Mouse (Mus musculus): ENCODE data around the gene Crybb1. TPM values are rescaled to one million over a fixed set of nuclear protein-coding genes. Genes with fewer than 3 reads are reported as not detected.

Gene Crybb1
- total RNA-seq, 2 experiments from 2014 or later, result 0.35 to 0.81 TPM

DNA sequence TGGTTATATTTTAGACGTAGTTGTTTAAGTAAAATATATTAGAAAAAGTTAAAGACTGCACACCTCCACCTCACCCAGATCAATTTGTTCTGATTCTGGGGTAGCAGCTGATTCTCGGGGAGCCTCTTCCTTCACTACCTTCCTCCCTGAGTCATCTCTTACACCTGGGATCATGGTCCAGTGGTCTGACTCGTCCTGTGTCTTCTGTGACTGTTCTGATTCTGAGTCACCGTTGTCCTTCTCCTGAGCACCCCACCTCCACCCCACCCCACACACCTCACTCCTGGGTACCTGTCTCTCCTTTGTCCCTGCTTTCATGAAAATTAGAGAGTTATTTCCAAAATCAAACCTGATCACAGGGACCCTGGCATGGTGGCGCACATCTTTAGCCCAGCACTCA lies 9.5 kb downstream of the Crybb1 start:
- intact Hi-C loops (cut with DNase I), result no loop called here
- DNase-seq, result no peak

DNA sequence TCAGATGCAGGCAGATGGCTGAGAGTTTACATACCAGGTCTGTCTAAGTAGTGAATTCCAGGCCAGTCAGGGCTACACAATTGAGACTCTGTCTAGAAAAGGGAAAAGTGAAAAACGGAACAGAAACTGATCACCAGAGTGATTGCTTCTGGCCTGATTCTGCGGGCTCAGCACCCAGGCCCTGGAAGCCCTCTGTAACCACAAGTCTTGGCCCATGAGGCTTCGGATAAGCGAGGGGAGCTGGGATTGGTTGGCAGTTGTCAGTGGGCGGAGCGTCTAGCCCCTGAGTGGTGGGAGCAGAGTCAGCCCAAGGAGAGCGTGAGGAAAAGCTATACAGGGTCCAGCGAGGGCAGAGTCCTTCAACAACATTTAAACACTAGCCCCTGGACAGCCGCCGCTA lies 9.9 kb downstream of the Crybb1 start:
- intact Hi-C loops (cut with DNase I), result no loop called here
- no peak for DNase-seq

GRCm38 (mm10) chr5:112266011-112266777 lies 10.6 kb downstream of the Crybb1 start:
- no peak for DNase-seq
- intact Hi-C loops (cut with DNase I), result no loop called here

DNA sequence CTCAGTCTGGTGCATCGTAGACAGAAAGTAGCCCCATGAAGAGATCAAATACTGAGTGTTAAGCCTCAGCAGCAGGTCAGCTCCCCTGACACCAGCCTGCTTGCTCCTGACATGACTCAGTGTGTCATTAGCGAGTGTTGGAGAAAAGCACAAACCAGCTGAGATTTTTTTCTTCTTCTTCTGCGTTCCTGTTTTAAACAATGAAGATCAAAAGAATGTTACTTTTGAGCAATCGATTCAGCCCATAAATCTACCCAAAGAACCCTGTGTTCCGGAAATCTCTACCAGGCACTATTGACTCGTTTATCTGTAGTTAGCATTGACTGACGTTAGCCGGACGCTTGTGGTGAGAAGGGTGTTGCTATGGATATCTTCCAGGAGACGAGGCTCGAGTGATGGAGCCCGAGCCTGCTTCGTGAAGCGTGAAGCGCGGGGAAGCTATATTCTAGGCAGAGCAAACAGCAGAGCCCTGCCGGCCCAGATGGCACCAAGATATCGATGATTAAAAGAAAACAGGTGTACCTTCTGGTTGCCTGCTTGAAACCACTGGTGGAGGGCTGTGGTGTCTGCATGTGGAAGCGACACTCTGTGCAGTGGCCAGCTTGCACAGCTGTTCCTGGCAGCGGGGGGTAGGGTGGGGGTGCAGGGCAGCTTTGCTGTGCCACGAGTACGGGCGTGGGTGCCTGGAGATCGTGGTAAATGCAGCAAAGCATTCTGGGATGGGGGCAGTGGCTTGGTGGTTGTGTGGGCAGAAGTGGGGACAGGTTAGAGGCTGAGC lies 15.3 kb downstream of the Crybb1 start:
- intact Hi-C loops (cut with DNase I), result no loop called here
- DNase-seq, result no peak

- DNase-seq, result no peak
Observed at GRCm38 (mm10) chr5:112272934-112273333, 17.3 kb downstream of the Crybb1 start.

GRCm38 (mm10) chr5:112273746-112274463 lies 18.3 kb downstream of the Crybb1 start:
- DNase-seq, result peak in 1 of 2 experiments; percentile 8
- intact Hi-C loops (cut with DNase I), result loop anchor here (2.0 kb wide), 2 partner anchors 15 to 33 kb away; no protein-coding TSS in a partner anchor

More at GRCm38 (mm10) chr5:112272934-112273333, 17.3 kb downstream of the Crybb1 start:
- intact Hi-C loops (cut with DNase I), result no loop called here

GRCm38 (mm10) chr5:112275021-112275804 lies 19.6 kb downstream of the Crybb1 start:
- DNase-seq, result no peak
- intact Hi-C loops (cut with DNase I), result loop anchor here (2.0 kb wide), 2 partner anchors 16 to 34 kb away; no protein-coding TSS in a partner anchor

- intact Hi-C loops (cut with DNase I), result loop anchor here (1.0 to 2.0 kb wide), 2 partner anchors 22 to 49 kb away; no protein-coding TSS in a partner anchor
- peak; percentile 100 for DNase-seq
Observed at GRCm38 (mm10) chr5:112276267-112276873, 20.8 kb downstream of the Crybb1 start, which contains the start of gene Tpst2. Tpst2 (plus strand) TSS chr5:112276691.

DNA sequence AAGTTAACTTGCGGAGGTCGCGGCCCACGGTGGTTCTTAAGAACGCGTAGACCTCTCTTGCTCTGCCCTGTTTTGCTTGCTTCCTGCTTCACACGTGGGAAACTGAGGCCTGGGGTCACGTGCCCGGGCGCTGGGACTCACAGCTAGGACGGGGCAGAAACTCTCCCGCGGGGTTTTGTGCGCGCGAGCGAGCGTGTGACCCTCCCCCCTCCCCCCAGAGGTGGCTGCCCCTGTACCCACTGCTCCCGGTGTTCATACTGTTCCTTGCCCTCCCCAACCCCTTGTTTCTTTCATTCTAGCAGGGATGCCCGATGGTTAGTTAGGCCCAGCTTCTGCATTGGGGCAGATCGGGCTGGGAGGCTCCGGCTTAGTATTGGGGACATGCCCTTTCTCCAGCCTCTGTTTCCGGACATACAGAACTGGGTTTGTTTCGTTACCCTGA lies 21.3 kb downstream of the Crybb1 start:
- intact Hi-C loops (cut with DNase I), result loop anchor here (1.0 to 2.0 kb wide), 2 partner anchors 22 to 48 kb away; no protein-coding TSS in a partner anchor
- peak in 1 of 2 experiments; percentile 51 for DNase-seq

DNA sequence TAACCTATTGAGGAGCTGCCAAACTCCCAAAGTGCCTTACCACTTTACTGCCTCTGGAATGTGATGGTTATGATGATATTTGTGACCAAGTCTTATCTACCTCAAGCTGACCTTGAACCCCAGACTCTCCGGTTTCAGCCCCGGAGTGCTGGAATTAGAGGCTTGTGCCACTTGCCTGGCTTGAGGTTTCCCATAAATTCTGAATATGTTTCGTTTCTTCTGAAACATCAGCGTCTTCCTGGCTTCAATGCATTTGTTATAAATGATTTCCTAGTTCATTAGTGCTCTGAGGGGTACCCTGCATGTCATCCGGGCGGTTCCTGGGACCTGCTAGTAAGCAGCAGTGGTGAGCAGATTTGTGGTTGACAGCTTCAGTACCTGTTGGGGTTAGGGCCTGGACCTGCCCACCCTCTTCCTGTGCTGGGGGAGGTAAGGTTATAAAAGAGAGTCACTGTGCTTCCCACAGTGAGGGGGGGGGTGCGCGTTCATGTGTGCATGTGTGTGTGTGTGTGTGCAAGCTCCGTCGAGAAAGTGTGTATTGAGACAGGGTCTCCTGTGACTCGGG lies 22.4 kb downstream of the Crybb1 start:
- no peak for DNase-seq
- intact Hi-C loops (cut with DNase I), result loop anchor here (2.0 kb wide), 1 partner anchor 21 kb away; no protein-coding TSS in a partner anchor

DNA sequence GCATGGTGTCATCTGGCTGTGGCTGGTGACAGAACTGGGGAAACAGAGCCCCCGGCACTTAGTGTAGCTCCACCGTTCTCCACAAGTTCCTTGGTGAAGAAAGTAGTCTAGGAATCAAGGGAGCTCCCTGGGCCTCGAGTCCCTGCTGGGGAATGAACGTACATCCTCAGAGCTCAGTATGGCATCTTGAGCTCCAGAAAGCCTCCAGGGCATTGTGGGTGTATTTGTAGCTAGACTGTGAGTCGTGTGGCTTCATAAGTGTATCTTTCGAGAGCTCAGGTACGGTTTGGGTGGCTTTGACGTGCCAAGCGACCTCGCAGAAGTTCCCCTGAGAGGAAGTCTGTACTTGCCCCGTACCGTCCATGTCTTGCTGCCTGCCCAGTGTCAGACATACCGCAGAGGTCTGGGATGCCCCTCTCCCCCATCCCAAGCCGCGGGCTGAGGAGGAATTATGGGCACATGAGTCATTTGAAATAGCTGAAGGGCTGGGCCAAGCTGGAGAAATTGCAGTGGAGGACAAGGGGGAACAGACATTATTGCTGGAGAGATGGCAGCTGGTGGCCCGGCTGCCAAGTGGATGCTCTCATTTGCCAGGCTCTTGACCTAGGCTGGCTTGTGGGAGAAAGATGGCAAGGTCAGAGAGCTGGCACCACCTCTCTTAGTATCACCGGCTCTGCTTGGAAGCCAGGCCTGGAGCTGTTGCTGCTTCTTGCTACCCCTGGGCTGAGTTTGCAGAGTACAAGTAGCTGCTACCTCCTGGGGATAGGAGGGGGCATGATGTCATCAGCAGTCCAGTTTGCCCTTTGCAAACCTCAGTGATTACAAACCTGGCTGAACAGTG lies 23.8 kb downstream of the Crybb1 start:
- DNase-seq, result peak; percentile 54 to 55
- intact Hi-C loops (cut with DNase I), result no loop called here

DNA sequence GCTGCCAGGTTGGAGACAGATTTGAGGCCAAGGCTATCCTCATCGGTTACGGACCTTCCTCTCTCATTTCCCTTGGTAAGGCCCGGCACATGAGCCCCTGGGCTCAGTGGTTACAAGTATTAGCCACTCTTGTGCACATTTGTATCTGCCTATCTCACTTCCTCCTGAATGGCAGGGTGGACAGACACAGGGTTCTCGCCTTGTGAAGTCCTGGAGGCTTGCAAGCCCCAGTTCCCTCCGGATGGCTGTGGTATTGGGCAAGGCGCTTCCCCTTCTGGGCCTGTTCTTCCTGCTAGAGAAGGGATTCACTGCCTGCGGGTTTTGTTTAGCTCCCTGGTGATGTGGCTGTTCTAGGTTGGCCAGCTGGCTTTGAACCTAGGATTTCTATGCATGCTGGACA lies 24.5 kb downstream of the Crybb1 start:
- peak in 1 of 2 experiments; percentile 45 for DNase-seq
- intact Hi-C loops (cut with DNase I), result no loop called here

- no peak for DNase-seq
- intact Hi-C loops (cut with DNase I), result no loop called here
Observed at GRCm38 (mm10) chr5:112280863-112281660, 25.4 kb downstream of the Crybb1 start.

- intact Hi-C loops (cut with DNase I), result no loop called here
- no peak for DNase-seq
Observed at GRCm38 (mm10) chr5:112281676-112282075, 26.1 kb downstream of the Crybb1 start.

GRCm38 (mm10) chr5:112282123-112282779 lies 26.6 kb downstream of the Crybb1 start:
- no peak for DNase-seq
- intact Hi-C loops (cut with DNase I), result no loop called here

- intact Hi-C loops (cut with DNase I), result no loop called here
- DNase-seq, result no peak
Observed at GRCm38 (mm10) chr5:112282780-112283482, 27.3 kb downstream of the Crybb1 start.
